Mouse (Mus musculus) lung, adult 2 months (tissue): ENCODE data around the gene Arhgap8. TPM values are rescaled to one million over a fixed set of nuclear protein-coding genes. Genes with fewer than 3 reads are reported as not detected.

Experiments used
- DNase-seq: peaks from one replicate; pipeline ENCODE4 v3.0.0; 2022
- H3K4me1 ChIP-seq: fragments of 200-500 bp; 2 replicates; pipeline ENCODE4 v1.6.1; 2011; ENCODE audit warnings: low read length; ENCODE audit not compliant: control insufficient read depth, insufficient read depth
- H3K4me3 ChIP-seq: fragments of 200-500 bp; replicated peaks from 2 replicates; pipeline ENCODE3; 2011; ENCODE audit warnings: low read depth, mild to moderate bottlenecking, control low read depth, low read length; ENCODE audit errors: extremely low read depth
- CTCF ChIP-seq: fragments of 200-500 bp; IDR thresholded peaks from 2 replicates; pipeline ENCODE4 v1.5.1; 2011; ENCODE audit warnings: mild to moderate bottlenecking, low read length, control low read depth; ENCODE audit not compliant: insufficient read depth
- POLR2A ChIP-seq: fragments of 200-500 bp; IDR thresholded peaks from 2 replicates; pipeline ENCODE4 v1.6.1; 2011; ENCODE audit warnings: low read depth, mild to moderate bottlenecking, control low read depth, low read length, borderline replicate concordance; ENCODE audit errors: extremely low read depth
- WGBS: fragments of 180-500 bp; shearing (Covaris S2); methylation state at CpG from one replicate; pipeline ENCODE4 v1.1.7; 2018; 5-methylcytosine and 5-hydroxymethylcytosine counted together
- polyA plus RNA-seq: library from polyadenylated mRNA; depleted of rRNA; stranded (reverse); fragments of >200 nt; gene quantifications from 2 replicates; pipeline ENCODE4 v1.2.3, GENCODE M21; 2012; rRNA removed

The Arhgap8 gene
- polyA plus RNA-seq, 1 experiment: 22.1 TPM

GRCm38 (mm10) chr15:84811126-84811525, 91.3 kb downstream of the Arhgap8 start:
- no peaks in the 10 kb centered on the region for H3K4me1 ChIP-seq
- DNase-seq: no peak
- WGBS: 77% methylated on average over 5 of the region's 5 CpGs
- H3K4me3 ChIP-seq: no peak overlapping the region
- no peak for TF ChIP-seq POLR2A
- no peak for TF ChIP-seq CTCF

- no peak for DNase-seq
- H3K4me1 ChIP-seq: no peaks in the 10 kb centered on the region
- no peak overlapping the region for H3K4me3 ChIP-seq
- no peak for TF ChIP-seq POLR2A
- TF ChIP-seq CTCF: no peak
- 73% methylated on average over 11 of the region's 11 CpGs for WGBS
These were observed 93.0 kb downstream of the Arhgap8 start for GRCm38 (mm10) chr15:84812831-84813357.

- 59% methylated on average over 4 of the region's 4 CpGs for WGBS
- no peaks in the 10 kb centered on the region for H3K4me1 ChIP-seq
- no peak for TF ChIP-seq CTCF
- no peak for TF ChIP-seq POLR2A
- H3K4me3 ChIP-seq: no peak overlapping the region
- DNase-seq: no peak
These were observed 95.3 kb downstream of the Arhgap8 start for GRCm38 (mm10) chr15:84815171-84815570.

GRCm38 (mm10) chr15:84817589-84817988, 97.7 kb downstream of the Arhgap8 start:
- no peaks in the 10 kb centered on the region for H3K4me1 ChIP-seq
- 78% methylated on average over 3 of the region's 3 CpGs for WGBS
- DNase-seq: no peak
- TF ChIP-seq POLR2A (no peak), CTCF (no peak)
- H3K4me3 ChIP-seq: no peak overlapping the region

GRCm38 (mm10) chr15:84818284-84818683, 98.4 kb downstream of the Arhgap8 start:
- 84% methylated on average over 11 of the region's 11 CpGs for WGBS
- TF ChIP-seq CTCF (no peak), POLR2A (no peak)
- H3K4me3 ChIP-seq: no peak overlapping the region
- no peaks in the 10 kb centered on the region for H3K4me1 ChIP-seq
- no peak for DNase-seq

- no peak for DNase-seq
- no peaks in the 10 kb centered on the region for H3K4me1 ChIP-seq
- WGBS: 85% methylated on average over 4 of the region's 4 CpGs
- no peak overlapping the region for H3K4me3 ChIP-seq
- TF ChIP-seq CTCF: no peak
- TF ChIP-seq POLR2A: no peak
These were observed 101.0 kb downstream of the Arhgap8 start for GRCm38 (mm10) chr15:84820811-84821210.

Other genes starting within 250 kb of the Arhgap8 start
- 6.4 and 6.6 TPM in 2 replicates for gene Rtl6, start 162.2 kb upstream of the Arhgap8 start, polyA plus RNA-seq
- 12.9 and 14.1 TPM in 2 replicates for gene Prr5, start 50.4 kb upstream of the Arhgap8 start, polyA plus RNA-seq
- 2.2 and 2.6 TPM in 2 replicates for gene Phf21b, start 136.0 kb downstream of the Arhgap8 start, polyA plus RNA-seq
- gene Gm29666, start 200.0 kb downstream of the Arhgap8 start, polyA plus RNA-seq: 0.07 and 0.20 TPM in 2 replicates
- gene Nup50, start 203.4 kb downstream of the Arhgap8 start, polyA plus RNA-seq: 5.6 and 6.8 TPM in 2 replicates